Mouse (Mus musculus) heart, embryonic 11.5 days (tissue): ENCODE results near the gene Gm7579. TPM values are rescaled to one million over a fixed set of nuclear protein-coding genes. Genes with fewer than 3 reads are reported as not detected.
"Not testable (repeated sequence)": the region's sequence is repeated elsewhere in the genome, so short reads cannot be mapped to it uniquely, and the experiment has no call there.

Source experiments
- ATAC-seq: fragments of 200-750 bp; cut with Nextera tagmentation; replicated peaks from 2 replicates; pipeline ENCODE4 v1.8.0; 2017; ENCODE audit warnings: moderate library complexity; ENCODE audit not compliant: insufficient number of reproducible peaks, low FRiP score, low TSS enrichment
- H3K27ac ChIP-seq: fragments of 300-500 bp; sonication (generic); 2 replicates; pipeline ENCODE4 v1.5.1; 2014; ENCODE audit warnings: mild to moderate bottlenecking, low read depth, low read length
- H3K27me3 ChIP-seq: fragments of 300-500 bp; sonication (generic); 2 replicates; pipeline ENCODE4 v1.6.1; 2014; ENCODE audit warnings: mild to moderate bottlenecking, low read length, mixed read lengths; ENCODE audit not compliant: control insufficient read depth, insufficient read depth
- H3K36me3 ChIP-seq: fragments of 300-500 bp; sonication (generic); 2 replicates; pipeline ENCODE4 v1.6.1; 2014; ENCODE audit warnings: mild to moderate bottlenecking, low read length, moderate library complexity, mixed read lengths; ENCODE audit not compliant: control insufficient read depth, insufficient read depth
- H3K4me1 ChIP-seq: fragments of 300-500 bp; sonication (generic); 2 replicates; pipeline ENCODE4 v1.6.1; 2014; ENCODE audit warnings: low read length; ENCODE audit not compliant: control insufficient read depth, insufficient read depth
- H3K4me2 ChIP-seq: fragments of 300-500 bp; sonication (generic); 2 replicates; pipeline ENCODE4 v1.6.1; 2014; ENCODE audit warnings: mild to moderate bottlenecking, moderate library complexity
- H3K4me3 ChIP-seq: fragments of 300-500 bp; sonication (generic); 2 replicates; pipeline ENCODE4 v1.5.1; 2014; ENCODE audit warnings: low read depth, low read length
- H3K9ac ChIP-seq: fragments of 300-500 bp; sonication (generic); 2 replicates; pipeline ENCODE4 v1.6.1; 2014; ENCODE audit warnings: mild to moderate bottlenecking, low read depth, low read length, moderate library complexity
- H3K9me3 ChIP-seq: fragments of 300-500 bp; sonication (generic); replicated peaks from 2 replicates; pipeline ENCODE4 v1.6.1; 2016; ENCODE audit warnings: low read length; ENCODE audit not compliant: control insufficient read depth
- WGBS: fragments of 180-500 bp; shearing (Covaris S2); extraction: QIAGEN DNeasy Blood & Tissue Kit; methylation state at CpG from one replicate; pipeline ENCODE4 v1.1.7; 2014; ENCODE audit not compliant: insufficient replicate concordance; 5-methylcytosine and 5-hydroxymethylcytosine counted together
- polyA plus RNA-seq: library from polyadenylated mRNA; unstranded; fragments of >200 nt; fragmentation: Nextera tagmentation; extraction: Ambion mirVana; gene quantifications from 2 replicates; pipeline ENCODE4 v1.2.1, GENCODE M21; 2014

The Gm7579 gene
- polyA plus RNA-seq: not detected in 2 replicates

- no peak for ATAC-seq
- Histone ChIP-seq H3K4me1 (no peaks in the 10 kb centered on the region), H3K36me3 (no peaks in the 10 kb centered on the region), H3K27me3 (no peaks in the 10 kb centered on the region), H3K9me3 (no peaks in the 10 kb centered on the region), H3K27ac (no peak within 1 kb of the TSS), H3K9ac (no peak within 1 kb of the TSS), H3K4me3 (no peak within 1 kb of the TSS), H3K4me2 (no peak within 1 kb of the TSS)
- 61% methylated on average over 1 of the region's 1 CpGs for WGBS
Observed at GRCm38 (mm10) chr7:142211559-142211958, at the start of gene Gm7579. TSS of gene Gm7579 (plus strand) at chr7:142211859.

- not testable (repeated sequence) for ATAC-seq, H3K9me3 ChIP-seq, H3K9ac ChIP-seq
Observed at GRCm38 (mm10) chr7:142165639-142166038, 46.0 kb upstream of the Gm7579 start, which contains the start of gene Gm4553. TSS of gene Gm4553 (minus strand) at chr7:142165739.

DNA sequence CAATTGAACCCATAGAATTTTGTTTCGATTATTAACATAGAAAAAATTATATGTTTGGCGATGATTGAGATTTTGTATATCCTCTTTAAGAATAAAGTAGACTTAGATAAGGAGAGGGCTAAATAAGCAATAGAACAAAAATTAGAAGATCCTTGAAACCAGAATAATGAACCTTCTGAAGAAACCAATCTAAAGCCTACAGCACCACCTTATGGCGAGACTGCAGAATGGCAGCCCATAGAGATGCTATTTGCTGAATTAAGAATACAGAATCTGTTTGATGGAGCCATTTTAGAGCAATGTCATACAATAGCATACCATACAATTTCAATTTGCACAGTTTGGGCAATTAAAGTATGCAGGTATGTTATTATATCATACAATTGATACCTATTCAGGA lies 41.8 kb upstream of the Gm7579 start:
- ATAC-seq: no peak

More at GRCm38 (mm10) chr7:142165639-142166038, 46.0 kb upstream of the Gm7579 start, which contains the start of gene Gm4553:
- not testable (repeated sequence) for H3K27me3 ChIP-seq, H3K27ac ChIP-seq, H3K4me2 ChIP-seq, H3K36me3 ChIP-seq, H3K4me1 ChIP-seq, H3K4me3 ChIP-seq

GRCm38 (mm10) chr7:142175905-142176304 lies 35.8 kb upstream of the Gm7579 start, which contains the start of gene Krtap5-2:
TSS of gene Krtap5-2 (minus strand) at chr7:142176005.
- H3K36me3 ChIP-seq, H3K4me1 ChIP-seq, H3K27ac ChIP-seq, H3K27me3 ChIP-seq, H3K4me3 ChIP-seq, ATAC-seq, H3K4me2 ChIP-seq, H3K9me3 ChIP-seq, H3K9ac ChIP-seq: not testable (repeated sequence)

More for the DNA sequence above, 41.8 kb upstream of the Gm7579 start:
- no peak overlapping the region for H3K4me2 ChIP-seq
- H3K9ac ChIP-seq: no peak overlapping the region
- 42% methylated on average over 3 of the region's 3 CpGs for WGBS
- H3K27me3 ChIP-seq: no peaks in the 10 kb centered on the region
- H3K4me1 ChIP-seq: no peaks in the 10 kb centered on the region
- H3K9me3 ChIP-seq: no peaks in the 10 kb centered on the region
- no peak overlapping the region for H3K27ac ChIP-seq
- H3K36me3 ChIP-seq: no peaks in the 10 kb centered on the region
- no peak overlapping the region for H3K4me3 ChIP-seq

DNA sequence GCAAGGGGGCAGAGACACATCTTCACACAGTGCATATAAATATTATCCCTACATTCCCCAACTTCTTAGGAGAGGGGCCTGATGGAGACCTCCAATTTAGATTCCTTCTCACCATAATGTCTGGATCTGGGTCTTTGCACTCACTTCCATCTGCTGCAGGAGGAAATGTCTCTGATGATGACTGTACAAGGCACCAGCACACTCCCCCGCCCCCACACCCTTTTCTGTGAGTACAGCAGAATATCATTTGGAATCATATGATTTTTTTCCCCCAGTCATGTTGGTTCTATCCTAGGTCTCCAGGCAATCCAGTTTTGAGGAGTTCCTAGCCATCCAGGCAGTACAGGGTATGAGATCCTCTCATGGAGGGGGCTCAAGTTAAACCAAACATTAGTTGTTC lies 33.0 kb upstream of the Gm7579 start:
- H3K9ac ChIP-seq: no peak overlapping the region
- H3K27ac ChIP-seq: no peak overlapping the region
- no peaks in the 10 kb centered on the region for H3K4me1 ChIP-seq
- H3K4me3 ChIP-seq: no peak overlapping the region
- no peaks in the 10 kb centered on the region for H3K36me3 ChIP-seq
- no peak overlapping the region for H3K4me2 ChIP-seq
- WGBS: 75% methylated on average over 1 of the region's 1 CpGs
- no peaks in the 10 kb centered on the region for H3K9me3 ChIP-seq
- H3K27me3 ChIP-seq: no peaks in the 10 kb centered on the region
- ATAC-seq: no peak

GRCm38 (mm10) chr7:142181021-142181420 lies 30.6 kb upstream of the Gm7579 start:
- WGBS: 27% methylated on average over 1 of the region's 1 CpGs

DNA sequence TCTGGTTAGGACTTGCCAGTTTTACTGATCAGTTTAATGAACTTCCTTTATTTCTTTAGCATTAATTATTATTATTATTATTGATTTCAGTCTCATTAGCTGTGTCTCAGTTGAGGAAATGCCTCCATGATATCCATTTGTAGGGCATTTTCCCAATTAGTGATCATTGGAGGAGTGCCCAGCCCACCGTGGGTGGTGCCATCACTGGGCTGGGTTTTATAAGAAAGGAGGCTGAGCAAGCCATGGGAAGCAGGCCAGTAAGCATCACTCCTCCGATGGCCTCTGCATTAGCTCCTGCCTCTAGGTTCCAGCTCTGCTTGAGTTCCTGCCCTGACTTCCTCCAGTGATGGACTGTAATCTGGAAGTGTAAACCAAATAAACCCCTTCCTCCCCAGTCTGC lies 23.5 kb upstream of the Gm7579 start:
- no peaks in the 10 kb centered on the region for H3K9me3 ChIP-seq
- H3K9ac ChIP-seq: no peak overlapping the region
- 72% methylated on average over 2 of the region's 2 CpGs for WGBS
- ATAC-seq: no peak
- H3K27ac ChIP-seq: no peak overlapping the region
- no peak overlapping the region for H3K4me3 ChIP-seq
- no peak overlapping the region for H3K4me2 ChIP-seq
- H3K36me3 ChIP-seq: no peaks in the 10 kb centered on the region
- no peaks in the 10 kb centered on the region for H3K4me1 ChIP-seq
- H3K27me3 ChIP-seq: no peaks in the 10 kb centered on the region

More at GRCm38 (mm10) chr7:142181021-142181420, 30.6 kb upstream of the Gm7579 start:
- no peaks in the 10 kb centered on the region for H3K9me3 ChIP-seq
- no peak overlapping the region for H3K27ac ChIP-seq
- ATAC-seq: no peak
- H3K27me3 ChIP-seq: no peaks in the 10 kb centered on the region
- no peak overlapping the region for H3K4me3 ChIP-seq
- no peak overlapping the region for H3K9ac ChIP-seq
- H3K36me3 ChIP-seq: no peaks in the 10 kb centered on the region
- H3K4me2 ChIP-seq: no peak overlapping the region
- no peaks in the 10 kb centered on the region for H3K4me1 ChIP-seq

- no peak for ATAC-seq
- Histone ChIP-seq H3K4me2 (no peak within 1 kb of the TSS), H3K9me3 (no peaks in the 10 kb centered on the region), H3K4me3 (no peak within 1 kb of the TSS), H3K27me3 (no peaks in the 10 kb centered on the region), H3K9ac (no peak within 1 kb of the TSS), H3K27ac (no peak within 1 kb of the TSS), H3K4me1 (no peaks in the 10 kb centered on the region), H3K36me3 (no peaks in the 10 kb centered on the region)
- 45% methylated on average over 2 of the region's 2 CpGs for WGBS
Observed at GRCm38 (mm10) chr7:142190289-142190688, 21.4 kb upstream of the Gm7579 start, which contains the start of gene Gm10153. TSS of gene Gm10153 (minus strand) at chr7:142190389.

- Histone ChIP-seq H3K27me3 (no peaks in the 10 kb centered on the region), H3K9ac (no peak overlapping the region), H3K27ac (no peak overlapping the region), H3K36me3 (no peaks in the 10 kb centered on the region), H3K4me3 (no peak overlapping the region), H3K9me3 (no peaks in the 10 kb centered on the region), H3K4me1 (no peaks in the 10 kb centered on the region), H3K4me2 (no peak overlapping the region)
- no peak for ATAC-seq
- 65% methylated on average over 2 of the region's 2 CpGs for WGBS
Observed at GRCm38 (mm10) chr7:142198748-142199147, 12.9 kb upstream of the Gm7579 start.
